Mouse (Mus musculus) adrenal gland, postnatal 4 days (tissue): ENCODE measurements around the gene Ccser1. TPM values are rescaled to one million over a fixed set of nuclear protein-coding genes. Genes with fewer than 3 reads are reported as not detected.
"Not testable (repeated sequence)": the region's sequence is repeated elsewhere in the genome, so short reads cannot be mapped to it uniquely, and the experiment has no call there.

Experiments used
- DNase-seq, 2 experiments: peaks; one replicate each; pipeline ENCODE4 v3.0.0; 2021 to 2022; ENCODE audit warnings: low spot score in 2 of 2, mixed read lengths in 2 of 2
- total RNA-seq, 2 experiments: library from RNA; stranded (reverse); gene quantifications; 2 replicates each; pipeline ENCODE4 v1.2.3; 2021

Gene Ccser1
- total RNA-seq, 2 experiments from 2014 or later: 6.9 to 14.3 TPM

GRCm38 (mm10) chr6:61223563-61223962 lies 43.4 kb downstream of the Ccser1 start:
- DNase-seq: no peak

DNA sequence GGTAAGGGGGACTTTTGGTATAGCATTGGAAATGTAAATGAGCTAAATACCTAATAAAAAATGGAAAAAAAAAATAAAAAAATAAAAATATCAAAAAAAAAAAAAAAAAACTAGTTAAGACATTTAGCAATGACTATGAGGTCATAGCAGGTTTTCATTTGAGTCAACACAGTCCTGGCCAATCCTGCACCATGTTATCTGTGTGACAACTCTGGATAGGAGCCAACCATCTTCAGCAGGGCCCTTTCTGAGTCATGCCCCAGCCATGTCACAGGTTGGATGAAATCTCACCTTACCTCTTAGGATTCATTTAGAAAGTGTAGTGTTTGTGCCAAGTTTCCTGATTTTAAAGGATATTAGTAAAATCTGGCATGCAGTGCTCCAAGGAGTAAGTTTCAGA lies 45.2 kb downstream of the Ccser1 start:
- DNase-seq: no peak

- no peak for DNase-seq
Measured at GRCm38 (mm10) chr6:61230058-61230718, 50.1 kb downstream of the Ccser1 start.

DNA sequence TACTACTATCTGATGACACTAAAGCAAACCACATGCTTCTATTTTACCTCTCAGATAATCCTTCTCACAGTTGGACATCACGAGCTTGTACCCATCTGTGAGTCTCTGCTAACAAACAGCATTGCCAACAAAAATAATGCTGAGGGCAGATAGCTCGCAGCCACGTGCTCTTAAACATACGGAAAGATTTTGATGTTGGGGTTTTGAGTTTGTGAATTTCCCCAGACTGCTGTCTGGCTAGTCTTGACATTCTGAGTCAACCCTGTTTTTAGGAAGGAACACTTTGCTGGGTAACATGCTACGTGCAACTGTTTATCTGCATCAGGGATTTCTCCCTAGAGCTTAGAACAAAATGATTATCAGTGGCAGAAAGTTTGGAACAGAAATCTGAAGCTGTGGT lies 52.9 kb downstream of the Ccser1 start:
- no peak for DNase-seq

GRCm38 (mm10) chr6:61233548-61234187 lies 53.5 kb downstream of the Ccser1 start:
- DNase-seq: no peak

GRCm38 (mm10) chr6:61240618-61241017 lies 60.5 kb downstream of the Ccser1 start:
- no peak for DNase-seq

DNA sequence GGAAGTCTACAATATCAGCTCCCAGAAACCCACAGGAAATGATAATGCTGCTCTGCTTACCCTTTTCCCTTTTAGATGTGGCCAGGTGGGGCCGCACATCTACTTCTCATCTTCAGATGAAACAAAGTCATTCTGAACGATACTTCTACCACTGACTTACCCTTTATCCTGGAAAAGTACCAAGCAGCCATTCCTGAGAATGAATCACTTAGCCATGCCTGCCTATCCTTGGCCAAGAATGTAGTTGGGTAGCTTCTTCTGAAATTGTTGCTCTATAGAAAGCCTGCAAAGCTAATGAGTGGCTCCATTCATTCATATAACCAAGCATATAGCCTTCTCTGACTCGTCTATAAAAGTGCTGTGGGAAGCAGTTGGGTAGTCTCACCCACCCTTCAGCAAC lies 62.4 kb downstream of the Ccser1 start:
- no peak for DNase-seq

- DNase-seq: no peak
Measured at GRCm38 (mm10) chr6:61246523-61246922, 66.4 kb downstream of the Ccser1 start.

DNA sequence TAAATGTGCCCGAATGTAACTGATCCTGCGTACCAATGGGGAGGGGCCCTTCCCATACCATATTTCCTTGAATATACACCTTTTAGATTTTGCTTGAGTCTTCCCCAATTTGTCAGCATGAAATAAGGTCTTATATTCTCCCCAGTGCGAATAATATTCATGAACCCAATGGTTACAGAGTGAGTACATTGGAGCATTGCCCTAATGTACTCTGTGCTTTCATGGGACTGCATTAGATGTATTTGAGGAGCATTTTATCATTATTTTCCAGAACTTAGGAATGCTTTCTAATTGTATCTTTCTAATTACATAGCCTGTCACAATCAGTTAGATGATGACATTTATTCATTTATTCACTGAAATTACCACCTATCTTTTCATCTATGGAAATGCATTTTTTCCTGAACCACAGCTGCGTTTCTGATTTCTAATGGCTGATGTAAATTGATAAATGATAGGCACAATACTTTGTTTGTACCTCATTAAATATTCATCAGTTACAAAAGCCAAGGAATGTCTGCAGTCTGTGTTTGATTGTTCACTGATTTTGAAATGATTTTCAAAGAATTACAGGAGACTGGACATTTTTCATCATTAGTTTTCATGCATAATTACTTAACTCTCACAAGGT lies 67.8 kb downstream of the Ccser1 start:
- no peak for DNase-seq

GRCm38 (mm10) chr6:61248700-61249099 lies 68.6 kb downstream of the Ccser1 start:
- no peak for DNase-seq

DNA sequence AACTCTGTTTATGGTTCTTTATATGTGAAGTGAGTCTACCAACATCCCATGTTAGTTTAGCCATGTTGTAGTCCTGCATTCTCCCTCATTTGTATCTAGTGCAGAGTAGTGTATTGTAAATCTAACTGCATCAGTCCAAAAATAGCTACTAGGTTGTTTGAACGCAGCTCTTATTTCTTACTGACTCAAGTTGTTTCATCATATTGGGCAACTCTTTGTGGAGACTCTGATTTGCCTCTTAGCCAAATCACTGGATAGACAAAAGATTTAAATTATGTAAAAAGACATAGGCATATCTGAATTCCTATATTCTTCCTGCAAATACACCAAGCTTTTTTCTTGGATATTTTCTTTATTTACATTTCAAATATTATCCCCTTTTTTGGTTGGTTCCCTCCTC lies 71.1 kb downstream of the Ccser1 start:
- no peak for DNase-seq

DNA sequence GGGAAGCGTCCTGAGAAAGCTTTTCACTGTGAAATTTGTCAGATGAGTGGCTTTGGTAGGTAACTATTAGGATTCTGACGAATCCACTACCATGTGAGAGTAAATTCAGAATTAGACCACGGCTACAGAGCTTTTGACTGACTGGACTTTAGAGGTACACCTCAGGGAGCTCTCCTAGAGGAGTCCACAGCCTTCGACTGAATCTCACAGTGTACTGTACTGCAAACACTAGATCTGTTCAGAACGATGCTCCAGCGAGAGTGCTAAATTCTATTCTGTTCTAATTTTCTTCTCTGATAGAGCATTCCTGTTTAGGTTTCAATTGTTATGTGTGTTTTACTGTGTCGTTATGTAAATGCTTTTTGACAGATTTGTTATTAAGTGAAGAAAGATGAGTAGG lies 72.8 kb downstream of the Ccser1 start:
- DNase-seq: no peak

GRCm38 (mm10) chr6:61255874-61256273 lies 75.8 kb downstream of the Ccser1 start:
- not testable (repeated sequence) for DNase-seq

GRCm38 (mm10) chr6:61258847-61259634 lies 78.9 kb downstream of the Ccser1 start:
- no peak for DNase-seq

GRCm38 (mm10) chr6:61261381-61261780 lies 81.3 kb downstream of the Ccser1 start:
- DNase-seq: no peak

DNA sequence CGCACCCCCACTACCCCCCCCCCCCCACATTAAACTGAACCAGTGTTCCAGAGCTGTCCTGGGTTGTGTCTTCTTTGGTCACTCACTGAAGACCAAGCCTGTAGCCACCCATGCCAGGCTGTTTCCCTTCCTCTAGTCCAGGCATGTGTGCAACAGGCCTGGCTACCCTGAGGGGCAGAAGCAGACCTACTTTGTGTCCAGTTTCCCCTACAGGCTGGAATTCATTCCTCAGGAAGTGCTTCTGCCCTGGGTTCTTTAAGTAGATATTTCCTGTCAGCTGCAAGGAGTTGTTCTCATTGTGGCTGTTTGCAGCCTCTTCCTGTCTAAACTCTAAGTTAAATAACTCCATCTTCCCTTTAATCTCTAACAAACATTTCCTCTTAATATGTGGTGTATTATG lies 82.3 kb downstream of the Ccser1 start:
- no peak for DNase-seq

DNA sequence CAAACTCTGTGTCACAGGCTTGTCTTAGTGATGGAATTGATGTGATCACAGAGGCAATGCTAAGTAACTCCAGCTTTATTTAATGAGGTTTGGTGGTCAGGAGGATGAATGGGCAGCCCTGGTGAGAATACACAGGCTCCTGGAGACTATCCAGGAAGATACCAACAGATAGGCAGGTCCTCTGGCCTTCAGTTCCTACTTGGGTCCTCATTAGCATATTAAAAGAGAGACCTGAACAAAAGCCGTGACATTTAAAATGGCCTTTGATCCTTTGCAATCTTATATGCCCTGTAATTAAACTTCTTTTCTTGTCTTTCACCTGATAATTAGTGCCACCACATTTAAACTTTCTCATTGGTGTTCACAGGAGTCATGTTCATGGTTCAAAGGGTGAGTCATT lies 83.2 kb downstream of the Ccser1 start:
- DNase-seq: no peak

GRCm38 (mm10) chr6:61271033-61271432 lies 90.9 kb downstream of the Ccser1 start:
- DNase-seq: no peak

DNA sequence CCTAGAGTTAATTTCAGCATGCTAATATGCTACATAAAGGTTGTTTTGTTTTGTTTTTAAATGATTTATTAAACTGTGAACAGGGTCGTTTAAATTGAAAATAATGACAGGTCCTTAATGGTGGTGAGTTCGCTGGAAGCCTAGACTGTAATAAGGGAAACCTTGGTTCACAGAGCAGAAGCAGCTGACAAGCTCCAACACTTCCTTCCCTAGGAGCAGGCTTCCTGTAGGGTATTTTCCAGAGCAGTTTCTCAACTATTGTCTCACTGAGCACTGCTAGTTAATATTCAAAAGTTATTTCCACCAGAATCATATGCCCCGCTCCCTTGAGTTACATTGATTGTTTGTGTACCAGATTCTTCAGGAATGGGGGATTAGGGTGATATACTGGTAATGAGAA lies 93.3 kb downstream of the Ccser1 start:
- DNase-seq: no peak

DNA sequence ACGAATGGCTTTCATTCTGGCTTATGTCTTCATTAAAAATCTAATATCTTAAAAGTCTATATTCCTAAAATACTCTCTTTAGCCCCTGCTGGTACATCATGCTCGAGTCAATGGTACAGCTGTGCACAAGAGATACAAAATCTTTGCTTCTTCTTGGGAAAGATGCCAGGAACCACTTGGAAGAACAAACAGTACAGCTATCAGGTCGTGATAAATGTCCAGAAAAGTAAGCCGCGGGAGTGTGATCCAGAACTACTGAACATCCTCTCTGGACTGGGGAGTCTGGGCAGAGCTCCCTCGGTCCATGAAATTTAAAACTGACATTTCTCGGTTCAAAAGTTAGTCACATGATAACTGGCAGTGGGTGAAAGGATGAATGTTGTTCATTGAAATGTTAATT lies 99.4 kb downstream of the Ccser1 start:
- no peak for DNase-seq

- DNase-seq: no peak
Measured at GRCm38 (mm10) chr6:61292927-61293326, 112.8 kb downstream of the Ccser1 start.

GRCm38 (mm10) chr6:61295535-61295934 lies 115.4 kb downstream of the Ccser1 start:
- no peak for DNase-seq
